ENCODE assay signal across 13 mouse cellular contexts in the genomic region with DNA sequence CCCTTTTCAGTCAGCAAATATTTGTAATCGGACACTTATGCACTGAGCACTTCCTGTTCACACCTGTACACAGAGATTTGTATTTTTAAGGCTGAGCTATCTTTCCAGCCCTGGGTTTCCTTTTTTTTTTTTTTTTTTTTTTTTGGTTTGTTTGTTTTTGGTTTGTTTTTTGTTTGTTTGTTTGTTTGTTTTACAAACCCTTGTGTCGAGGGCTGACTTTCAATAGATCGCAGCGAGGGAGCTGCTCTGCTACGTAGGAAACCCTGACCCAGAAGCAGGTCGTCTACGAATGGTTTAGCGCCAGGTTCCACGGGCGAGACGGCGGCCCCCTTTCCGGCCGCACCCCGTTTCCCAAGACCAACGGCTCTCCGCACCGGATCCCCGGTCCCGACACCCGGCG.
A peak's percentile ranks its signal among the peaks of the same experiment; 100 is the strongest.
DNase-seq lines count a peak whose midpoint lies in the region; ATAC-seq and TF ChIP-seq lines count a peak whose summit lies in the region.
"Had no signal": no experiment of that assay in that cellular context is flagged by ENCODE, and none has a peak within 500 bp of the region (broad histone marks: within the 10 kb centered on the region; RNA-seq: fewer than 3 reads in every experiment).

No protein-coding gene starts in this region.

- H3K4me2 ChIP-seq in hindbrain, embryonic 11.5 days (replicated peaks; ENCODE audit: low read depth, low read length), result no peak overlapping the region
- no peak overlapping the region for H3K4me2 ChIP-seq in hindbrain, postnatal 0 days (ENCODE audit: low read depth, low read length)
- H3K4me2 ChIP-seq: kidney, embryonic 15.5 days had no signal

- H3K4me1 ChIP-seq in hindbrain, embryonic 11.5 days (replicated peaks; ENCODE audit: control insufficient read depth, insufficient read depth, low read length), result 0 out of 2 replicates have a peak, but pooled peaks cover 4% of the 10 kb centered on the region
- peaks cover 30% of the 10 kb centered on the region for H3K4me1 ChIP-seq in hindbrain, embryonic 10.5 days (replicated peaks)
- H3K4me1 ChIP-seq in ES-E14 (ENCODE audit: control insufficient read depth in 2 of 2, insufficient read depth in 2 of 2, low read length in 2 of 2, poor library complexity in 1 of 2), result 0 out of 4 replicates have a peak, but pooled peaks cover 0 to 4% of the 10 kb centered on the region in 2 experiments
- no peaks in the 10 kb centered on the region for H3K4me1 ChIP-seq in hindbrain, postnatal 0 days (ENCODE audit: insufficient read depth, low read length)

- WGBS in hindbrain, embryonic 11.5 days, result 86% methylated on average over 19 of the region's 22 CpGs
- 89% methylated on average over 22 of the region's 22 CpGs for WGBS in hindbrain, embryonic 10.5 days
- 93% methylated on average over 19 of the region's 22 CpGs for WGBS in hindbrain, postnatal 0 days

- no peak for TF ChIP-seq CTCF in hindbrain, postnatal 0 days (IDR thresholded peaks at IDR 0.05; ENCODE audit: low read depth)

- H3K9me3 ChIP-seq in hindbrain, embryonic 11.5 days (ENCODE audit: control insufficient read depth, low read length), result no peaks in the 10 kb centered on the region; the same call in 1 of the 2 replicates
- no peaks in the 10 kb centered on the region; the same call in 1 of the 2 replicates for H3K9me3 ChIP-seq in hindbrain, embryonic 10.5 days
- H3K9me3 ChIP-seq in ES-E14 (ENCODE audit: control insufficient read depth, insufficient read depth, low read depth, low read length), result no peaks in the 10 kb centered on the region
- no peaks in the 10 kb centered on the region for H3K9me3 ChIP-seq in hindbrain, postnatal 0 days (ENCODE audit: low read length)
- H3K9me3 ChIP-seq: kidney, embryonic 15.5 days had no signal

- H3K9ac ChIP-seq in hindbrain, embryonic 11.5 days (ENCODE audit: low read depth, low read length), result no peak overlapping the region
- no peak overlapping the region for H3K9ac ChIP-seq in ES-E14 (ENCODE audit: insufficient read depth, low read depth, low read length, poor library complexity, severe bottlenecking)
- H3K9ac ChIP-seq in hindbrain, postnatal 0 days (replicated peaks; ENCODE audit: low read length), result no peak overlapping the region
- H3K9ac ChIP-seq: kidney, embryonic 15.5 days had no signal

- in situ Hi-C loops in ES-E14 (cut with MboI; ENCODE audit: low sequenced_read_pairs in 2 of 2, unreplicated experiment in 2 of 2), result no loop called here

- no peak overlapping the region for H3K4me3 ChIP-seq in hindbrain, embryonic 11.5 days (ENCODE audit: low read depth, low read length)
- H3K4me3 ChIP-seq in hindbrain, embryonic 10.5 days, result no peak overlapping the region
- H3K4me3 ChIP-seq in ES-E14 (ENCODE audit: insufficient read depth in 1 of 2, low read depth in 1 of 2, low read length in 2 of 2, poor library complexity in 1 of 2, severe bottlenecking in 1 of 2), result no peak overlapping the region
- no peak overlapping the region for H3K4me3 ChIP-seq in hindbrain, postnatal 0 days (ENCODE audit: low read length)
- H3K4me3 ChIP-seq: kidney, embryonic 15.5 days; myocyte had no signal

- DNase-seq in hindbrain, embryonic 11.5 days (ENCODE audit: low spot score), result peak; percentile 36
- DNase-seq in hindbrain, embryonic 10.5 days (ENCODE audit: low spot score), result no peak
- DNase-seq in 3134 (ENCODE audit: extremely low read depth, insufficient read length, low spot score) (peak; percentile 39), ES-E14 (ENCODE audit: low read depth, low spot score) (no peak)
- peak; percentile 57 for DNase-seq in induced T-regulatory cell, adult 2 months (ENCODE audit: low read depth)
- no peak for DNase-seq in urinary bladder, postnatal 14 days (ENCODE audit: low spot score)
- DNase-seq in hindbrain, postnatal 0 days (ENCODE audit: low spot score), result no peak
- DNase-seq: gastrocnemius, postnatal 25 days; heart, postnatal 36 days; lung, postnatal 10 days had no signal

- no peak for ATAC-seq in hindbrain, embryonic 11.5 days (ENCODE audit: low FRiP score)
- ATAC-seq in hindbrain, postnatal 0 days, result no peak
- ATAC-seq: forebrain, embryonic 14.5 days had no signal

- H3K27ac ChIP-seq in hindbrain, embryonic 11.5 days (ENCODE audit: low read depth, low read length), result no peak overlapping the region
- H3K27ac ChIP-seq in hindbrain, embryonic 10.5 days, result no peak overlapping the region
- H3K27ac ChIP-seq in ES-E14 (ENCODE audit: insufficient read depth, low read depth, low read length, poor library complexity, severe bottlenecking), result no peak overlapping the region
- H3K27ac ChIP-seq in hindbrain, postnatal 0 days, result no peak overlapping the region
- H3K27ac ChIP-seq: kidney, embryonic 15.5 days had no signal

- H3K27me3 ChIP-seq in hindbrain, embryonic 11.5 days (ENCODE audit: control insufficient read depth, insufficient read depth, low read length), result no peaks in the 10 kb centered on the region
- no peaks in the 10 kb centered on the region for H3K27me3 ChIP-seq in hindbrain, embryonic 10.5 days (ENCODE audit: insufficient read depth, poor library complexity, severe bottlenecking)
- H3K27me3 ChIP-seq in hindbrain, postnatal 0 days (ENCODE audit: insufficient read depth, low read length), result no peaks in the 10 kb centered on the region
- H3K27me3 ChIP-seq: kidney, embryonic 15.5 days had no signal

- no peaks in the 10 kb centered on the region for H3K36me3 ChIP-seq in hindbrain, embryonic 11.5 days (ENCODE audit: control insufficient read depth, insufficient read depth, low read length)
- H3K36me3 ChIP-seq in hindbrain, embryonic 10.5 days, result peaks cover 25% of the 10 kb centered on the region
- peaks cover 4% of the 10 kb centered on the region; the same call in 1 of the 2 replicates for H3K36me3 ChIP-seq in ES-E14 (ENCODE audit: control insufficient read depth, insufficient read depth, low read length, poor library complexity, severe bottlenecking)
- H3K36me3 ChIP-seq in hindbrain, postnatal 0 days (ENCODE audit: insufficient read depth, low read length), result no peaks in the 10 kb centered on the region; the same call in 1 of the 2 replicates

TF ChIP-seq in ES-E14, 5 proteins besides CTCF, POLR2A, EP300 and RAD21:
- TF ChIP-seq HCFC1 (IDR thresholded peaks at IDR 0.05; ENCODE audit: borderline replicate concordance, insufficient read depth, low read length) (no peak), CHD2 (IDR thresholded peaks at IDR 0.05; ENCODE audit: low read depth, low read length) (no peak), ZNF384 (IDR thresholded peaks at IDR 0.05; ENCODE audit: low read depth, low read length) (peak; percentile 21; the same call in 1 of the 2 replicates), ZC3H11A (IDR thresholded peaks at IDR 0.05; ENCODE audit: borderline replicate concordance, low read depth, low read length) (no peak), MAFK (IDR thresholded peaks at IDR 0.05; ENCODE audit: insufficient read depth, low read depth, low read length) (no peak)

Comparison
In these comparisons a context has a peak if more than half of its experiments do, and no peak if none do; other contexts are left out.
1. DNase-seq: peak in hindbrain, embryonic 11.5 days (single experiment), 3134 (single experiment) and induced T-regulatory cell, adult 2 months (single experiment); none in hindbrain, embryonic 10.5 days (single experiment), ES-E14 (single experiment), urinary bladder, postnatal 14 days (single experiment) and hindbrain, postnatal 0 days (single experiment).